Mouse (Mus musculus): Measurements from ENCODE around the gene Ikzf2.
A peak's percentile ranks its signal among the peaks of the same experiment; 100 is the strongest.

Ikzf2 gene

GRCm38 (mm10) chr1:69687076-69687991 lies at the start of gene Ikzf2:
Gene Ikzf2 (minus strand): TSS chr1:69687245.
- peak; percentile 64 for DNase-seq

- no peak for DNase-seq
Measured at GRCm38 (mm10) chr1:69729729-69730128, 42.7 kb upstream of the Ikzf2 start.

- DNase-seq = no peak
Measured at GRCm38 (mm10) chr1:69729031-69729679, 42.1 kb upstream of the Ikzf2 start.

- no peak for DNase-seq
Measured at GRCm38 (mm10) chr1:69727968-69728367, 40.9 kb upstream of the Ikzf2 start.

- no peak for DNase-seq
Measured at GRCm38 (mm10) chr1:69717107-69717506, 30.1 kb upstream of the Ikzf2 start.

GRCm38 (mm10) chr1:69708571-69708970 lies 21.5 kb upstream of the Ikzf2 start:
- no peak for DNase-seq

GRCm38 (mm10) chr1:69703506-69704156 lies 16.6 kb upstream of the Ikzf2 start:
- DNase-seq = no peak

- no peak for DNase-seq
Measured at GRCm38 (mm10) chr1:69691946-69692345, 4.9 kb upstream of the Ikzf2 start.

GRCm38 (mm10) chr1:69688961-69689360 lies 1.9 kb upstream of the Ikzf2 start:
- peak; percentile 61 for DNase-seq

GRCm38 (mm10) chr1:69688118-69688517 lies 1.1 kb upstream of the Ikzf2 start:
- no peak for DNase-seq

GRCm38 (mm10) chr1:69686741-69687075 lies 337 bp downstream of the Ikzf2 start:
- DNase-seq = no peak

GRCm38 (mm10) chr1:69685890-69686490 lies 1.1 kb downstream of the Ikzf2 start:
- DNase-seq = no peak

GRCm38 (mm10) chr1:69685049-69685889 lies 1.8 kb downstream of the Ikzf2 start:
- no peak for DNase-seq

GRCm38 (mm10) chr1:69684280-69685040 lies 2.6 kb downstream of the Ikzf2 start:
- DNase-seq = no peak

GRCm38 (mm10) chr1:69683851-69684250 lies 3.2 kb downstream of the Ikzf2 start:
- DNase-seq = no peak

- no peak for DNase-seq
Measured at GRCm38 (mm10) chr1:69683058-69683457, 4.0 kb downstream of the Ikzf2 start.

GRCm38 (mm10) chr1:69682261-69682660 lies 4.8 kb downstream of the Ikzf2 start:
- no peak for DNase-seq

GRCm38 (mm10) chr1:69681003-69681402 lies 6.0 kb downstream of the Ikzf2 start:
- no peak for DNase-seq

GRCm38 (mm10) chr1:69680501-69680900 lies 6.5 kb downstream of the Ikzf2 start:
- DNase-seq = no peak

- no peak for DNase-seq
Measured at GRCm38 (mm10) chr1:69669897-69670404, 17.1 kb downstream of the Ikzf2 start.

- DNase-seq = no peak
Measured at GRCm38 (mm10) chr1:69667456-69667855, 19.6 kb downstream of the Ikzf2 start.

Data from cerebellum, adult 8-10 months (tissue).